Mouse (Mus musculus): ENCODE measurements at regions not wholly inside any gene's neighbourhood (a gene's known extent, or its start where the extent isn't known, plus 50 kb on each side); places are given as distances from the start of the nearest gene placed in this dataset.

- no peak for DNase-seq (ENCODE audit: low read depth, low spot score)
These were observed 660.5 kb upstream of the Sel1l start for GRCm38 (mm10) chr12:92509494-92509893.

GRCm38 (mm10) chr12:92508796-92509489, 660.0 kb upstream of the Sel1l start:
- DNase-seq (ENCODE audit: low read depth, low spot score), result no peak

GRCm38 (mm10) chr12:92483984-92484383, 635.0 kb upstream of the Sel1l start:
- DNase-seq (ENCODE audit: low read depth, low spot score), result no peak

GRCm38 (mm10) chr12:92474293-92475062, 625.5 kb upstream of the Sel1l start:
- DNase-seq (ENCODE audit: low read depth, low spot score), result no peak

GRCm38 (mm10) chr12:92451110-92451818, 602.3 kb upstream of the Sel1l start:
- DNase-seq (ENCODE audit: low read depth, low spot score), result no peak

DNA sequence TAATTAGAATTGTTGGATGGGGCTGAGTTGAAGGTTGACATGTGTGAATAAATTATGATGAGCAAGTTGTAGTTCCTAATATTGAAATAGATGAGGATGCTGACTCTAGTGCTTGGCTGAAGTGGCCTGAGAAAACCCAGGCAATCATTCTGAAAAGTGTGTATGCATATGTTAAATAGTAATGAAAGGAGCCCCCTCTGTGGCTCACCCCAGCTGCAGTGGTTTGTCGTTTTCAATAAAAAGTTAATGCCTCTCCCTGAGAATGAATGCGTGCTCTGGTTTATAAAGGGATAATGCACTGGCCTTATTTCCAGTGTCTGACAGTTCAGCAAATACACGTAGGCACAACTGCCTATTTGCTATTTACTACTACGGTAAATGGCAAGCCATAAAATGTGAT, 569.5 kb upstream of the Sel1l start:
- DNase-seq (ENCODE audit: low read depth, low spot score), result no peak

DNA sequence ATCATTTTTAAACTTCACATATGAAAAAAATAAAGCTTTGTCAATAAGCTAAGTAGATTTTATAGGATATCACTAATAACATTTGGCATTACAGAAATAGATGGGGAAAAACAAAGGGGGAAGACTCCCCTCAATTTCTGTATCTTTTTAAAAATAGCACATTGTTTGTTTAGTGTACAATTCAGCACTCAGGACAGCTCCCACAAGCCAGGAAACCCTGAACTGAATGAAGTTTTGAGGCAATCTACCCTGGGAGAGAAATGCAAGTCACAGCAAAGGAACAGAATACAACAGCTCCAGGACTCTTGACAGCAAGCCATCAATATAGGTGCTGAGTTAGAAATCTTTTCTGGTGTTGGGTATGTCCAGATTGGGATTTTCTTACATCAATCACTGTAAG, 556.5 kb upstream of the Sel1l start:
- DNase-seq (ENCODE audit: low read depth, low spot score), result peak; percentile 43

GRCm38 (mm10) chr12:92400987-92401386, 552.0 kb upstream of the Sel1l start:
- DNase-seq (ENCODE audit: low read depth, low spot score), result no peak

DNA sequence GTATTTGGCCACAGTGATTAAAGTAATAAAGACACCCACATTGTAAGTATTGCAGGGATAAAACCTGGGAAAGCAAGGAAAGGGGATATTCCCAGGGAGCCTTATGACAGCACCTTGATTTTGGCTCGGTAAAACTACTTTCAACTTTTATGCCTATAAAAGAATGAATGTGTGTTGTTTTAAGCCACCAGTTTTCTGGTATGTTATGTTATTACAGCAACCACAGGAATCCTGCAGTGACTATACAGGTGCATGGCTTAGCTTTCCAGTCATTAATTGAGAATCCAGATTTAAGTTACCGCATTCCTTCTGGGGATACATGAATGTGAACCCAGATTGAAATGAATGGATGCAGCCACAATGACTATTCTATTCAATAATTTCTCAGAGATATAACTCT, 537.2 kb upstream of the Sel1l start:
- no peak for DNase-seq (ENCODE audit: low read depth, low spot score)

GRCm38 (mm10) chr12:92384266-92384937, 535.4 kb upstream of the Sel1l start:
- DNase-seq (ENCODE audit: low read depth, low spot score), result no peak

DNA sequence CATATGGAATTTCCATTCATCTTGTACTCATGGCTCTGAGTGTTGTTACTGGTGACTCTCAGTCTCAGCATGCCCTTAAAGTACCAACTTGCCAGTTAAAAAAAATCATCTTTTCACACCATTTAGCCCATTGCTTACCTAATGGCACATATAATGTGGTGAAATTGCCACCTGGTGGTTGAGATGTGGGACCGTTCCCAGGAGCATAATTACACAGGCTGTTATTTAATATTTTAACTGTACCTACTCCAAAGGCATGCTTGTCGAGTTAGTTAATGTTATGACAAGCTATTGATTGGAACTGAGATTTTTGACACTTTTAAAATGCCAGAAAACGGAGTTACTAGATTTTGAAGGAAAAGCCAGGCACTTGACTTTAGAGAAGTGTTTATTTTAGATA, 530.2 kb upstream of the Sel1l start:
- no peak for DNase-seq (ENCODE audit: low read depth, low spot score)

DNA sequence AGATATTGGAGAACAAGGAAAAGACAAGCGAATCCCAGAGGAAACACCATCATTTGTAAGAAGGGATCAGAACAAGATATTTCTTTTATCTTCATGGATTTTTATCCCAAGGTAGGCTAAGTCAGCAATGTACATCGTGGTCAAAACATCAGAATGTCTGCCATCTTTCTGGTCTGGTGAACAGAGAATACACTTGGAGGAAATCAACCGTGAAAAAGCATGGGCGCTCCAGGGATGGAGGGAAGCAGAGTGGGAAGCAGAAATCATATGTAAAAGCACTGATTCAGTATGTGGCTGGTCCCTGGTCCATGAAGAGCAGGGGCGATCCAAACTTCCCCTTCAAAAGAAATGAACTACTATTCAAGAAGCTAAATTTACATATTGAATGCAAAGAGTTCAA, 517.0 kb upstream of the Sel1l start:
- DNase-seq (ENCODE audit: low read depth, low spot score), result no peak

DNA sequence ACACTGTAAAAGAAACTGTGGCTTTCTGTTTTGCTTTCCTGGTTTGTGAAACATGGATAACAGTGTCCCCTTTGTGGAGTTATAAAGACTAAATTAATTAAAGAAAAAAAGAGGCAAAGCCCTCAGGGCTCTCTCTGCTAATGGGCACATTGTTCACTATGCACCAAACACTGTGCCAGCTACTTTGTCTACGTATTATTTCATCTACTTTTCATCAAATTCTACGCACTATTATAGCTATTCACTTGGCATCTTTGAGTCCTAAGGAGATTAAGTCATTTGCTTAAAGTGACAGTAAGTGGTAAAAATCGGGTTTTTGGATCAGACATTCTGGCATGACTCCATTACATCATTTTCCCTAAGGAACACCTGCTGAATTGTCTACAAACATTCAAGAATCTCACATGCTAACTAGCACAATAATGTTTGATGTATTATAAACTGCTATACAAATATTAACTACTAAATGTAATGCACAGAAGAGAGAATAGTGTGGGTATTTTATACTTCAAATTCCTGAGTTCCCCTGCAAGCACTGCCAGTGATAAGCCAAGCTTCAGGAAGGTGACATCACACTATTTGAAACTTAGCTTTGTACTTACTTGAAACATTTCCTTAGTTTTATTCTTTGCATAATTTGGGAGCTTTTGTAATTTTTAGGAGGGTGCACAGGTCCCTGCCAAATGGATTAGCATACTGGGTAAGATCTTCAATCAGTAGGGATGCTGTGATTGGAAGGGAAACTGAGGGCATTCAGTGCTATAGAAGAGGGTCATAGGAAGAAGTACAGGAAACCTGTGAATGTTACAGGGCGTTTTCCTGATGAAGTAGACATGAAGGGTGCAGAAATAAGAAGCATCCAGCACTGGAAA, 504.7 kb upstream of the Sel1l start:
- no peak for DNase-seq (ENCODE audit: low read depth, low spot score)

DNA sequence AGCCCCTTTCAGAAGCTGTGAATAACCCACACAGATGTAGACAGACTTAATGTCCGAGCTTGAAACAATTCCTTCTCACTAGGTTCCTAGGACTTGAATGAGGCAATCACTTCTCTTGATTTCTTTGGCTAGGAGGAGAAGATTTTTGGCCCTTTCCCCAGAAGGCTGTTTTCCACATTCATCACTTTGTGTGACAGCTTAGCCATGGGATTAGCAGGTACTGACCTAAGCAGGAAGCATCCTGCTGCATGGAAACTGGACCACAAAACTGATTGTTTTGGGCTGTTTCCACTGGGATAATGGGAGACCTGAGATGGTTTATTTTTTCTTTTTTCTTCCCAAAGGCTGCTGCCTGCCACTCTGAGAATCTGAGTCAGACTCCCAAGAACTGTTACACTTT, 469.3 kb upstream of the Sel1l start:
- DNase-seq (ENCODE audit: low read depth, low spot score), result no peak

DNA sequence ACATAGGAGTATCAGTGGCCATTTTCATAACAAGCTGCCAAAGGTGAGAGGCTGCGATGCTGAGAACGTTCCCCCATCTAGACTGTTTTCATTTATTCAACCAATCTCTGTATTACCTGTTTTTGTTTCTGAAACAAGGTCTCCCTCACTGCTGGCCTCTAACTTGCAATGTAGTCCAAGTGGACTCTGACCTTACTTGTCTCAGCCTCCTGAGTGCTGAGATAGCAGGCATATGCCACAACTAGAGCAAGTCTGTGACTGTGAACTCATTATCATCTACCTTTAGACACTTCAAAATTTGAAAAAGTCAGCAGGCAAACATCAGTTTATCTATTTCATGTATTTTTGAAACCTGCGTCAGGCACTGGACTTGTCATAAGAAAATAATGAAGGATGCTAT, 468.7 kb upstream of the Sel1l start:
- DNase-seq (ENCODE audit: low read depth, low spot score), result no peak

DNA sequence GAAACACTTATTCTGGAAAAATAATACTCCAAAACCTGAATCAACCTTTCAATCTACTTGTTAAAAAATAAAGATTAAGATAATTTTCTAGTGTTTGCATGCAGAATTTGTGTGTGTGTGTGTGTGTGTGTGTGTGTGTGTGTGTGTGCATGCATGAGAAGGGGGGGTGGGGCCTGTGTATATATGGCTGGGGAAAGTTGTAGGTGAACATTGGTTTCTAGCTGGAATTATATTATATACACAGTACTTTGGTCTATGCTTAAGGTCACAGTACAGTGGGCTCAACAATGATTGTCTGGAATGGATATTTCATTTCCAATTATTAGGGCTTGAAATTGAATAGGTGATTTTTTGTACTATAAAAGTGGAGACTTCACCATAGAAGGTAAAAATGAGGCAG, 467.3 kb upstream of the Sel1l start:
- no peak for DNase-seq (ENCODE audit: low read depth, low spot score)

GRCm38 (mm10) chr12:92315820-92316219, 466.9 kb upstream of the Sel1l start:
- DNase-seq (ENCODE audit: low read depth, low spot score), result no peak

GRCm38 (mm10) chr12:92302951-92303591, 454.1 kb upstream of the Sel1l start:
- peak; percentile 79 for DNase-seq (ENCODE audit: low read depth, low spot score)

GRCm38 (mm10) chr12:92294887-92295286, 445.9 kb upstream of the Sel1l start:
- DNase-seq (ENCODE audit: low read depth, low spot score), result no peak

DNA sequence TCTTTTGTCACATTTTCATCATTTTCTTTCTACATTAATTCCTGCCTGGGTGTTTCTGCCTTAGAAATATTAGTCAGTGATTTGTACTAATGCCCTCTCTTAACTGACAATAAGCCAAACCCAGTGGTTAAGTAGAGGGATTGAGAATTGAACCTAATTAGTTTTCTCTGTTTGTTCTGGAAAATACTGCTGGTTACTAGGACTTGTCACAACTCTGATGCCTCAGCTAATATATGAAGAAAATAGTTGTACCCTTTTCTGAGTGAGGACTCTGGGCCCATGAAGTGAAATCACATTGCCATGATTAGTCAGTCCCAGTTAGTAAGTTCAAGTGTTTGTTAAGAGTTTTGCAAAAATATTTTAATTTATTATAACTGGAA, 444.4 kb upstream of the Sel1l start:
- no peak for DNase-seq (ENCODE audit: low read depth, low spot score)
